Mouse (Mus musculus) ES-Bruce4 (cell line): ENCODE measurements around the gene Gria1. TPM values are rescaled to one million over a fixed set of nuclear protein-coding genes. Genes with fewer than 3 reads are reported as not detected.

Source experiments
- H3K27ac ChIP-seq: 2 replicates; pipeline ENCODE4 v1.5.1; 2012; ENCODE audit warnings: low read length, inconsistent platforms; ENCODE audit not compliant: insufficient read depth
- H3K27me3 ChIP-seq: 2 replicates; pipeline ENCODE4 v1.6.1; 2012; ENCODE audit warnings: mild to moderate bottlenecking, low read length, inconsistent platforms; ENCODE audit not compliant: control insufficient read depth, poor library complexity, insufficient read depth, severe bottlenecking
- H3K36me3 ChIP-seq: 2 replicates; pipeline ENCODE4 v1.6.1; 2012; ENCODE audit warnings: inconsistent platforms, mild to moderate bottlenecking, low read length, moderate library complexity; ENCODE audit not compliant: control insufficient read depth, poor library complexity, insufficient read depth, severe bottlenecking
- H3K4me1 ChIP-seq: one replicate; pipeline ENCODE4 v1.8.1; 2011; ENCODE audit warnings: low read length; ENCODE audit not compliant: control insufficient read depth, insufficient read depth
- H3K4me3 ChIP-seq: 2 replicates; pipeline ENCODE4 v1.5.1; 2011; ENCODE audit warnings: low read depth, mild to moderate bottlenecking, low read length
- H3K9ac ChIP-seq: 2 replicates; pipeline ENCODE4 v1.6.1; 2012; ENCODE audit warnings: low read depth, mild to moderate bottlenecking, inconsistent platforms; ENCODE audit not compliant: poor library complexity, severe bottlenecking
- H3K9me3 ChIP-seq: replicated peaks from 2 replicates; pipeline ENCODE4 v1.6.1; 2012; ENCODE audit warnings: mild to moderate bottlenecking, low read length, inconsistent platforms; ENCODE audit not compliant: control insufficient read depth, poor library complexity, insufficient read depth, severe bottlenecking
- CTCF ChIP-seq: IDR thresholded peaks from one replicate; pipeline ENCODE4 v1.8.1; 2011; ENCODE audit warnings: low read depth, low read length
- EP300 ChIP-seq: IDR thresholded peaks from 2 replicates; pipeline ENCODE4 v1.6.1; 2011; ENCODE audit warnings: low read depth, low read length; ENCODE audit not compliant: insufficient read depth
- POLR2A ChIP-seq: IDR thresholded peaks from one replicate; pipeline ENCODE4 v1.8.1; 2011; ENCODE audit warnings: low read length; ENCODE audit not compliant: insufficient read depth
- polyA plus RNA-seq: library from polyadenylated mRNA; stranded (reverse); fragments of >200 nt; gene quantifications from 2 replicates; pipeline ENCODE4 v1.2.4, GENCODE M21; 2011; ENCODE audit warnings: low read depth; ENCODE audit not compliant: missing spikeins, insufficient read depth, insufficient read length

Gria1 gene
- polyA plus RNA-seq, 1 experiment = not detected

DNA sequence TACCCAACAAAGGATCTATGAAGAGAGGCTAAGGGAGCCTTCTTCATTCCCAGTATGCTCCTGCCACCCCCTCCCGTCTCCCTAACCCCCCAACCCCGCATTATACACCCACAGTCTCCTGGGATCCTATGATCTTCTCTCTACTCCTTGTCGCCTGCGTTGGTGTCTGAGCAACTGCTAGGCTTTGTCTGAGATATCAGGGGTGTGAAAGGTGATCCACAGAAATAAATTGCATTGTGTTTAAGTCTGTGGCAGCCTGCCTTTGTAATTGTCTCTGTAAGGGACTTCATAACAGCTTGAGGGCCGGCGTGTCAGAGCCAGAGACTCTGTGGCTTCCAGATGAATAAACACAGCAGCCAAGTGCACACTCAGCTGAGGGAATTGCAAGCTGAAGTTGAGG, 61.0 kb downstream of the Gria1 start:
- Histone ChIP-seq H3K9ac (no peak overlapping the region), H3K36me3 (no peaks in the 10 kb centered on the region)
- TF ChIP-seq CTCF (no peak), EP300 (no peak), POLR2A (no peak)

DNA sequence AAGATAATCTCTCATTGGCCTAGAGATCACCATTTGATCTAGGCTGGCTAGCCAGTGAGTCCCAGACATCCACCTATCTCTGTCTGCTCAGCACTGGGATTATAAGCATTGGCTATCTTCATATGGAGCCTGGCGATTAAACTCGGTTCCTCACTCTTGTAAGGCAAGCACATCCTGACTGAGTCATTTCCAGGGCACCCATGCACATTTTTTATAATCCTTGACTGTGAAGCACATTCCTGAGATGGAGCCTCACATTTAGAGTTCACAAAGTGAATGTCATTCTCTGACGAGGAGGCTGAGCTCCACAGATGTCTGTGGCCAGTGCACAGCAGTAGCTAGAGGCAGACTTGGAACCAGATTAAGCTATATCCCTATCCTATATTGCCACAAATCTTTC, 68.2 kb downstream of the Gria1 start:
- Histone ChIP-seq H3K36me3 (no peaks in the 10 kb centered on the region), H3K27ac (no peak overlapping the region), H3K4me1 (no peaks in the 10 kb centered on the region), H3K27me3 (no peaks in the 10 kb centered on the region; the same call in 1 of the 2 replicates), H3K9me3 (no peaks in the 10 kb centered on the region), H3K4me3 (no peak overlapping the region), H3K9ac (no peak overlapping the region)
- TF ChIP-seq CTCF (no peak), EP300 (no peak), POLR2A (no peak)

More for the DNA sequence above, 61.0 kb downstream of the Gria1 start:
- no peak overlapping the region for H3K27ac ChIP-seq
- no peaks in the 10 kb centered on the region for H3K4me1 ChIP-seq
- H3K4me3 ChIP-seq = no peak overlapping the region
- H3K9me3 ChIP-seq = no peaks in the 10 kb centered on the region
- H3K27me3 ChIP-seq = no peaks in the 10 kb centered on the region

DNA sequence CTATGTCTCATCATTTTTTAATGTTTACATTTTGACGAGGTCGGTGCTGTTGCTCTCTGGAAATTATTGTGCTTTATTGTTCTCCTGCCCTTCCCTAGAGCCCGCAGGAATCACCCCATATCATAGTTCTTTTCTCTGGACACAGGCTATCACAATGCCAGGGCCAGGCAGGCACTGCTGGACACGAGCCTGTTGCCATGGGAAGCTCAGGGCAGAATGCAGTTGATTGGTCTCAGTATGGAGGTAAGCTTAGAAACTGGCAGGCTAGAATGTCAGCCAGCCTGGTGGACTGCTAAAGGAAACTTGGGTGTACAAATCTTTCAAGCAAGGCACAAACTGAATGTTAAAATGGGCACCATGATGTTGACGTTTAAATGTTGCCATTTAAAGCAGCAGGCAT, 78.3 kb downstream of the Gria1 start:
- Histone ChIP-seq H3K9me3 (no peaks in the 10 kb centered on the region), H3K4me3 (no peak overlapping the region), H3K27me3 (no peaks in the 10 kb centered on the region), H3K36me3 (no peaks in the 10 kb centered on the region), H3K4me1 (no peaks in the 10 kb centered on the region), H3K9ac (no peak overlapping the region), H3K27ac (no peak overlapping the region)
- TF ChIP-seq CTCF (no peak), POLR2A (no peak), EP300 (no peak)

DNA sequence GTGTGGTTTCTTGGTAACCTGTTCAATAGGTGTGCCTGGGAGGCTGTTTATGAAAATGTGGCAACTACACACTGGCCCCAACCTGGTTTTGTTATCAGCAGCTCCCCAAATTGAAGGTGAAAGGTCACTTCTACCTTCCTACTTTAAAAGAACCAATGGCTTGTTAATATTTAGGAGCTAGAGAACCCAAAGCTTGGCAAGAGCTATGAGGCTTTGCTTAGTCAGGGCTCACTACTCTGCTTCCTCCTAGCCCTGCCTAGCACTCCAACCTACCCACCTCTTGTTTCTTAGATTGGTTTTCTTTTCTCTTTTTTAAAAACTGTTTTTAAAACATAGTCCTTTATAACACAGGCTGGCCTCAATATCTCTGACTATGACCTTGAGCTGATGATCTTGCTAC, 79.5 kb downstream of the Gria1 start:
- no peak overlapping the region for H3K4me3 ChIP-seq
- no peak overlapping the region for H3K27ac ChIP-seq
- no peaks in the 10 kb centered on the region for H3K9me3 ChIP-seq
- H3K27me3 ChIP-seq = no peaks in the 10 kb centered on the region
- H3K9ac ChIP-seq = no peak overlapping the region
- H3K4me1 ChIP-seq = no peaks in the 10 kb centered on the region
- H3K36me3 ChIP-seq = no peaks in the 10 kb centered on the region
- TF ChIP-seq POLR2A = no peak
- no peak for TF ChIP-seq CTCF
- TF ChIP-seq EP300 = no peak

DNA sequence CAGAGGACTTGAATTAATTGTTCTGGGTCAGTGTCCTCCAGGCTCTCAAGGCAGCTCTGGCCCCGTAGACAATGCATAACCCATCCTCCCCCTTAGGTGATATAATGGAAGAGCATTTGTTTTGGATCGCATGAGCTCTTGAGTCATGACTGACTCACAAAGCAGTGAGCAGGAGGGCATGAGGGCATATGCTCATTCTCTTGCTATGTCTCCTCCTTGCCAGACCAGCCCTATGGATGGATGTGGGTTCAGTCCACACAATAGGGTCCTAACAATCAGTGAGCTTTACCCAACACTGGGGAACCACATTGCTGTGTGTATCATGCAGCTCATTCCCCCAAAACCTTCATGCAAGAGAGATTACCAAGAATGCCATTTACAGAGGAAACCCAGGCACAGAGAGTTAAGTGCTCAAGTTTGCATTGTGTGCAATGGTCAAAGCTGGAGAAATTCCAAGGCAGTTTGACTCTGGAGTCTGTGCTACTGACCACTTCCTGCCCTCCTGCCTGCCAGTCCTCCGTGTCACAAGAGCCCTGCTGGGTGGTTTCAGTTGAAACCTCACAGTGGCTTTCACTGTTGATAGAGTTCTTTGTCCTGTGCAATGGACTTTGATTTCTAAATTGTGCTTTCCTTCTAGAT, 80.2 kb downstream of the Gria1 start:
- Histone ChIP-seq H3K27ac (no peak overlapping the region), H3K9ac (no peak overlapping the region), H3K4me1 (no peaks in the 10 kb centered on the region), H3K4me3 (no peak overlapping the region), H3K9me3 (no peaks in the 10 kb centered on the region), H3K27me3 (no peaks in the 10 kb centered on the region), H3K36me3 (no peaks in the 10 kb centered on the region)
- no peak for TF ChIP-seq CTCF
- no peak for TF ChIP-seq EP300
- TF ChIP-seq POLR2A = no peak

DNA sequence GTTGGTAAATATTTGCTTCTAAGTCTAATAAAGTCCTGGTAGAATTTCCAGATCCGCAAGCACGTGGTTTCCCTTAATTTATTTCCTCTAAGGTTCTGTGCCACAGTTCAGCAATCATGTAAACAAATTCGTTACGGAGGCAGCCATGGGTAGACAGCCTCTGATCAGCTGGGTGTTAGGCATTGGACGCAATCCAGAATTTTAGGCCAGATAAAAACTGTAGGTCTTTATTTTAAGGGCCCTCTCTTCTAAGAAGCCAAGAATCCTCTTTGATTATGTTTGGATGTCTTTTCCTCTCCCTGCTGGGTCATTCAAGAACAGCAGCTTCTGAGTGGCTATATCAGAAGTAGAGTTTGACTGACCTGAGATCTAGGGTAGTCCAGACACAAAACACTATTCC, 89.3 kb downstream of the Gria1 start:
- TF ChIP-seq CTCF = no peak
- TF ChIP-seq EP300 = no peak
- no peak for TF ChIP-seq POLR2A
- Histone ChIP-seq H3K27me3 (no peaks in the 10 kb centered on the region), H3K27ac (no peak overlapping the region)

More for the DNA sequence above, 89.3 kb downstream of the Gria1 start:
- no peaks in the 10 kb centered on the region for H3K4me1 ChIP-seq
- H3K9ac ChIP-seq = no peak overlapping the region
- H3K4me3 ChIP-seq = no peak overlapping the region
- no peaks in the 10 kb centered on the region for H3K9me3 ChIP-seq
- no peaks in the 10 kb centered on the region for H3K36me3 ChIP-seq
